Mouse (Mus musculus) heart, embryonic 11.5 days (tissue): ENCODE results near the gene A030005K14Rik. TPM values are rescaled to one million over a fixed set of nuclear protein-coding genes. Genes with fewer than 3 reads are reported as not detected.

Source experiments
- ATAC-seq: fragments of 200-750 bp; cut with Nextera tagmentation; replicated peaks from 2 replicates; pipeline ENCODE4 v1.8.0; 2017; ENCODE audit warnings: moderate library complexity; ENCODE audit not compliant: insufficient number of reproducible peaks, low FRiP score, low TSS enrichment
- H3K27ac ChIP-seq: fragments of 300-500 bp; sonication (generic); 2 replicates; pipeline ENCODE4 v1.5.1; 2014; ENCODE audit warnings: mild to moderate bottlenecking, low read depth, low read length
- H3K27me3 ChIP-seq: fragments of 300-500 bp; sonication (generic); 2 replicates; pipeline ENCODE4 v1.6.1; 2014; ENCODE audit warnings: mild to moderate bottlenecking, low read length, mixed read lengths; ENCODE audit not compliant: control insufficient read depth, insufficient read depth
- H3K36me3 ChIP-seq: fragments of 300-500 bp; sonication (generic); 2 replicates; pipeline ENCODE4 v1.6.1; 2014; ENCODE audit warnings: mild to moderate bottlenecking, low read length, moderate library complexity, mixed read lengths; ENCODE audit not compliant: control insufficient read depth, insufficient read depth
- H3K4me1 ChIP-seq: fragments of 300-500 bp; sonication (generic); 2 replicates; pipeline ENCODE4 v1.6.1; 2014; ENCODE audit warnings: low read length; ENCODE audit not compliant: control insufficient read depth, insufficient read depth
- H3K4me2 ChIP-seq: fragments of 300-500 bp; sonication (generic); 2 replicates; pipeline ENCODE4 v1.6.1; 2014; ENCODE audit warnings: mild to moderate bottlenecking, moderate library complexity
- H3K4me3 ChIP-seq: fragments of 300-500 bp; sonication (generic); 2 replicates; pipeline ENCODE4 v1.5.1; 2014; ENCODE audit warnings: low read depth, low read length
- H3K9ac ChIP-seq: fragments of 300-500 bp; sonication (generic); 2 replicates; pipeline ENCODE4 v1.6.1; 2014; ENCODE audit warnings: mild to moderate bottlenecking, low read depth, low read length, moderate library complexity
- H3K9me3 ChIP-seq: fragments of 300-500 bp; sonication (generic); replicated peaks from 2 replicates; pipeline ENCODE4 v1.6.1; 2016; ENCODE audit warnings: low read length; ENCODE audit not compliant: control insufficient read depth
- WGBS: fragments of 180-500 bp; shearing (Covaris S2); extraction: QIAGEN DNeasy Blood & Tissue Kit; methylation state at CpG from one replicate; pipeline ENCODE4 v1.1.7; 2014; ENCODE audit not compliant: insufficient replicate concordance; 5-methylcytosine and 5-hydroxymethylcytosine counted together
- polyA plus RNA-seq: library from polyadenylated mRNA; unstranded; fragments of >200 nt; fragmentation: Nextera tagmentation; extraction: Ambion mirVana; gene quantifications from 2 replicates; pipeline ENCODE4 v1.2.1, GENCODE M21; 2014

The A030005K14Rik gene
- polyA plus RNA-seq, 1 experiment from 2014 or later, result not detected

DNA sequence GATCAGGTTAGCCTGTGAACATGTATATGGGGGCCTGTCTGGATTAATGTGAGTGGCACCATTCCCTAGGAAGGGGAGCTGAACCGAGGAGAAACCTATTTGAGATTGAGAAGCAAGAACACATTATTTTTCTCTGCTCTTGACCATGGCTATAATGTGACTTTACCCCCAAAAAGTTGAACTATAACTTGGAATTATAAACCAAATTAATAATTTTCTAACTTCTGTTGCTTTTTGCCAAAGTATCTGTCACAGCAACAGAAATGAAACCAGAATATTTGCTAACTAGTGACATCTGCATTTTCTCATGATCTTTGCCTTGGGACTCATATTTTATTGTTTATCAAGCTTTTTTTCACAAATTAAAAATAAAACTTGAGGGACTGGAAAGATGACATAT is 42.6 kb downstream of the A030005K14Rik start:
- no peak overlapping the region for H3K9ac ChIP-seq
- 74% methylated on average over 1 of the region's 1 CpGs for WGBS
- ATAC-seq, result no peak
- no peaks in the 10 kb centered on the region for H3K9me3 ChIP-seq
- H3K4me3 ChIP-seq, result no peak overlapping the region
- H3K27ac ChIP-seq, result no peak overlapping the region
- 0 out of 2 replicates have a peak, but pooled peaks cover 3% of the 10 kb centered on the region for H3K4me1 ChIP-seq
- H3K27me3 ChIP-seq, result no peaks in the 10 kb centered on the region
- no peak overlapping the region for H3K4me2 ChIP-seq
- no peaks in the 10 kb centered on the region for H3K36me3 ChIP-seq

DNA sequence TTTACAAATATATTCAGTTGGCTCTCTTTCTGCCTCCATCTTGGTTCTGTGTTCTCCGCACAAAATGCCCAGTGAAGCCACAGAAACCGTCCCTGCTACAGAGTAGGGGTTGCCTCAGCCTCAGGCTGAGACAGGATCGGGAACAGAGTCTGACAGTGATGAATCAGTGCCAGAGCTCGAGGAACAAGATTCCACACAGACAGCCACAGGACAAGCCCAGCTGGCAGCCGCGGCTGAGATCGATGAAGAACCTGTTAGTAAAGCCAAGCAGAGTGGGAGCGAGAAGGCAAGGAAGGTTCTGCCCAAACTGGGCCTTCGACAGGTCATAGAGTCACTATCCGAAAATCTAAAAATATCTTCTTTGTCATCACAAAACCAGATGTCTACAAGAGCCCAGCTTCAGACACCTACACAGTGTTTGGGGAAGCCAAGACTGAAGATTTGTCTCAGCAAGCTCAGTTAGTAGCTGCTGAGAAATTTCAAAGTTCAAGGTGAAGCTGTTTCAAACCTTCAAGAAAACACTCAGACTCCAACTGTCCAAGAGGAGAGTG is 43.8 kb downstream of the A030005K14Rik start:
- H3K4me3 ChIP-seq, result no peak overlapping the region
- no peak overlapping the region for H3K4me2 ChIP-seq
- H3K4me1 ChIP-seq, result no peaks in the 10 kb centered on the region
- ATAC-seq, result no peak
- WGBS, result 49% methylated on average over 10 of the region's 10 CpGs
- no peak overlapping the region for H3K9ac ChIP-seq
- no peaks in the 10 kb centered on the region for H3K27me3 ChIP-seq
- no peaks in the 10 kb centered on the region for H3K9me3 ChIP-seq
- H3K36me3 ChIP-seq, result no peaks in the 10 kb centered on the region
- H3K27ac ChIP-seq, result no peak overlapping the region

DNA sequence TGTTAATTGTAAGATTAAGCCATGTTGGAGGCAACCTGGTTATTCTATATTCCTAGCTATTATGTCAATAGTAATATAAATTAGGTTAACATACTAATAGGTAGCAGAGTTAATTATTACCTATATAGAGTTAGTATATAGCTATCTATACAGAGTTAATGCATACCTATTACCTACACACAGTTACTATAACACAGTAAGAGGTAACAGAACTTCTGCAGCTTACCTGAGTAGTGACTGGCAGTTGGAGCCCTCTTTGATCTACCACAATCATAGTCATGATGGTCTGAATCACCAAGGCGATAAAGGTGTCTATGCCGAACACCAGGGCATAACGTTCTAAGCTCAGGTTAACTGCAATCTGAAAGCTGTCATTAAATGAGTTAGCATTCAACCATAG is 44.7 kb downstream of the A030005K14Rik start:
- Histone ChIP-seq H3K4me1 (no peaks in the 10 kb centered on the region), H3K36me3 (no peaks in the 10 kb centered on the region), H3K4me2 (no peak overlapping the region), H3K9ac (no peak overlapping the region), H3K27ac (no peak overlapping the region), H3K4me3 (no peak overlapping the region), H3K27me3 (no peaks in the 10 kb centered on the region), H3K9me3 (no peaks in the 10 kb centered on the region)
- ATAC-seq, result no peak
- WGBS, result 85% methylated on average over 3 of the region's 3 CpGs

Other genes with a start within 250 kb of the A030005K14Rik start
- gene Agfg1, start 219.9 kb downstream of the A030005K14Rik start, polyA plus RNA-seq, result 42.2 and 43.8 TPM in 2 replicates
- 0.38 and 0.40 TPM in 2 replicates for gene A030005L19Rik, start 146.1 kb downstream of the A030005K14Rik start, polyA plus RNA-seq
- gene A030014E15Rik, start 134.5 kb downstream of the A030005K14Rik start, polyA plus RNA-seq, result not detected in 2 replicates
- gene Gm6217, start 128.0 kb downstream of the A030005K14Rik start, polyA plus RNA-seq, result not detected in 2 replicates
- gene A030003K21Rik, start 116.0 kb downstream of the A030005K14Rik start, polyA plus RNA-seq, result not detected in 2 replicates
- gene Gm7544, start 103.4 kb downstream of the A030005K14Rik start, polyA plus RNA-seq, result not detected in 2 replicates
- not detected in 2 replicates for gene Gm47955, start 99.1 kb downstream of the A030005K14Rik start, polyA plus RNA-seq
- gene Gm47959, start 58.8 kb downstream of the A030005K14Rik start, polyA plus RNA-seq, result not detected in 2 replicates
- gene Slc19a3, start 20.9 kb downstream of the A030005K14Rik start, polyA plus RNA-seq, result 1.7 and 2.0 TPM in 2 replicates
- not detected in 2 replicates for gene Krtap28-10, start 16.9 kb downstream of the A030005K14Rik start, polyA plus RNA-seq
- gene Gm47969, start 14.4 kb downstream of the A030005K14Rik start, polyA plus RNA-seq, result not detected in 2 replicates
- gene Krtap28-13, start 1.6 kb upstream of the A030005K14Rik start, polyA plus RNA-seq, result 0.16 and 0.68 TPM in 2 replicates
- gene Ccl20, start 57.4 kb upstream of the A030005K14Rik start, polyA plus RNA-seq, result 0.43 TPM in 1 of 2 replicates, not detected in the other
- gene Daw1, start 100.4 kb upstream of the A030005K14Rik start, polyA plus RNA-seq, result 0.25 TPM in 1 of 2 replicates, not detected in the other